Mouse (Mus musculus): ENCODE data around the gene Odf3l1.

The Odf3l1 gene

GRCm38 (mm10) chr9:56882283-56882682, 17.8 kb upstream of the Odf3l1 start:
- no peak for DNase-seq (ENCODE audit: low read depth, low spot score)

DNA sequence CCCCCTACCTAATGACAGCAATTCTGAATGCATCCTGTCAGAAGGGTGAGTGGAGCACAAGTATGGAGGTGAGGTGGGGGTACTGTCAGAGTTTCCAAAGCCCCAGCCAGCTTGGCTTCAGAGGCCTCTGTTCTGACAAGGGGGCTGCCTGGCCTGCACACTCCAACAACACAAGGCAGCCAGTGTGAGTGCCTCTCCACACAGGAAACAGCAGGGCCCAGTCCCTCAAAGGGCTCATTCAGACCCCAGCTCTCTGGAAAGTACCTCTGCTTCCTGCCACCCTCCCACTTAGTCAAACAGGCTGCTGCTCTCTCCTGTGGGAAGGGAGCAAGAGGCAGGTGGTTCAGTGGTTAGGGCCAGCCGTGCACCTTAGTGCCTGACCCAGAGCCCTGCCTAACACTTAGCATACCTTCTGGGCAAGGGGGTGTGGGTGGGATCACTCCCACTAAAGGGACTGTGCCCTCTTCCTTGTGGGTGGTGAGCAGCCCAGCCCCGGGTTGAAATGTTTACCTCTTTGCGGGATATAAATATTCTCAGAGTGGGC, 17.1 kb upstream of the Odf3l1 start:
- no peak for DNase-seq (ENCODE audit: low read depth, low spot score)

DNA sequence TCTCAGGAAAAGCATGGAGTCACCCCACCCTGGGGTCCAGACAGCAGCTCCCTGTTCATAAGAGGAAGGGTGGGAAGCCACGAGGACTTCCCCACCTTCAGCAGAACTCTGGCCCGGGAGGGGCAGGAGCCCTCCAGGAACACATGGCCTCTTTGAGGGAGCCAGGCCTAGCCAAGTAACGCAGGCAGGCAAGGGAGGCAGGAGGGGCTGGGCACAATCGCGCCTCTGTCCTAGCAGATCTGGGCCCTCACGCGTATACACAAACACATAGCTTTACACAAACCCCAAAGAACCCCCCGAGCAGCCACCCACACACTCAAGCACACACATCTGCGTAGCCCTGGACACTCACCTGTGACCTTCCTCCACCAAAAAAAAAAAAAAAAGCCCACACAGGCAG, 16.3 kb upstream of the Odf3l1 start:
- DNase-seq (ENCODE audit: low read depth, low spot score) = no peak

GRCm38 (mm10) chr9:56877284-56877683, 12.8 kb upstream of the Odf3l1 start:
- peak; percentile 23 for DNase-seq (ENCODE audit: low read depth, low spot score)

DNA sequence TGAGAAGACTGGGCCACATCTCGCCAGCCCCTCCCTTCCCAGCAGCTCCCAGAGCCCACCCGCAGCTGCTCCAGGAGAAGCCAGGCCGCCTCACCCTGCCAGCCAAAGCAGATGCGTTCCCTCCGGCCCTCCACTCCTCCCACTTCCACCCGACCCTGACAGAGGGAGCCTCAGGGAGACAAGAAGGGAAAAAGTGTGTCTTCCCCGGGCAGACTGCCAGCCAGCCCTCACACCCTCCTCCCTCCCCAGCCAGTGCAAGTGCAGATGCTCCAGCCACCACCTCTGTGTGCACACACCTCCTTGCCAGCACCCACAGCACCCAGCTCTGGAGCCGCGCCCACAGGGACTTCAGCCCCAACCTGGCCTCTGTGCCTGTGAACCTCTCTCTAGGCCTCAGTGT, 12.3 kb upstream of the Odf3l1 start:
- DNase-seq (ENCODE audit: low read depth, low spot score) = no peak

- DNase-seq (ENCODE audit: low read depth, low spot score) = no peak
Observed at GRCm38 (mm10) chr9:56873097-56873496, 8.6 kb upstream of the Odf3l1 start.

GRCm38 (mm10) chr9:56872105-56872903, 7.8 kb upstream of the Odf3l1 start:
- DNase-seq (ENCODE audit: low read depth, low spot score) = no peak

DNA sequence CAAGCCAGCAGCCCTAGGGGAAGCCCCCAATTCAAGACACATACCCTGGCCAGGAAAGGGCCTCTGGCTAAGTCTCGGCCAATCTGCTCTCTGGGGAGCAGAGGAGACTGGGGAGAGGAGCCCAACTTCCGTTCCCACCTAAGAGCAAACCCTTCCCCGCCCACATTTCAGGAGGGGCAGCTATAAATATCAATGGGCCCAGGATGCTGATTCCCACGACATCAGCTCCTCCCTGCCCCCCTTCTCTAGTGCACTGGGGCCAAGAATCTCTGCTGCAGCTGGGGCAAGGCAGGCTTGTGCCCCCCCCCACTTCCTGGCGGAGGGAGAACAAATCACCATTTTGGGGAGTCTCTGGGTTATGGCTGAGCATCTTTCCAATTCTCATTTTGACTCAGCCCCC, 6.7 kb upstream of the Odf3l1 start:
- peak; percentile 41 for DNase-seq (ENCODE audit: low read depth, low spot score)

GRCm38 (mm10) chr9:56870778-56871177, 6.3 kb upstream of the Odf3l1 start:
- DNase-seq (ENCODE audit: low read depth, low spot score) = no peak

DNA sequence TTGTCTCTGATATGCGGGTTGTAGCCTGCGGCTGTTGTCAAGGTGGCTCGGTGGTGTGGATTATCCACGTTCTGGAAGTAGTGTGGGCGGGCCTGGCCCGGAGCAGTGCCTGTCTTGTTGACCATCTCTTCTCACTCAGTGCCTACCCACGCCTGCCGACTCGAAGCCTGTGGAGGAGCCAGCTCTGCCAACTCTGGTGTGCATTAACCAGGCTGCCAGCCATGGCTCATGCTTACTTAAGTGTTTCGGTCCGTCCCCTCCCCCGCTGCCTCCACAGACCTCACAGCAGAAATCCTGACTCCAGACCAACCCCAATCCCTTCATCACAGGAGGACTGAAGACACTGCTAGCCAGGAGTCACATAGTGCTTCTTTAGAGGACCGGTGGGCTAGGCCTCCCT, 5.1 kb upstream of the Odf3l1 start:
- DNase-seq (ENCODE audit: low read depth, low spot score) = no peak

- DNase-seq (ENCODE audit: low read depth, low spot score) = no peak
Observed at GRCm38 (mm10) chr9:56868292-56868691, 3.8 kb upstream of the Odf3l1 start.

GRCm38 (mm10) chr9:56866430-56866829, 2.0 kb upstream of the Odf3l1 start:
- DNase-seq (ENCODE audit: low read depth, low spot score) = no peak

- no peak for DNase-seq (ENCODE audit: low read depth, low spot score)
Observed at GRCm38 (mm10) chr9:56865673-56866400, 1.4 kb upstream of the Odf3l1 start.

- peak; percentile 28 for DNase-seq (ENCODE audit: low read depth, low spot score)
Observed at GRCm38 (mm10) chr9:56864832-56865231, 353 bp upstream of the Odf3l1 start, which contains the start of gene Cspg4. Cspg4 (plus strand) TSS chr9:56865033.

GRCm38 (mm10) chr9:56862863-56863262, 1.6 kb downstream of the Odf3l1 start:
- DNase-seq (ENCODE audit: low read depth, low spot score) = no peak

DNA sequence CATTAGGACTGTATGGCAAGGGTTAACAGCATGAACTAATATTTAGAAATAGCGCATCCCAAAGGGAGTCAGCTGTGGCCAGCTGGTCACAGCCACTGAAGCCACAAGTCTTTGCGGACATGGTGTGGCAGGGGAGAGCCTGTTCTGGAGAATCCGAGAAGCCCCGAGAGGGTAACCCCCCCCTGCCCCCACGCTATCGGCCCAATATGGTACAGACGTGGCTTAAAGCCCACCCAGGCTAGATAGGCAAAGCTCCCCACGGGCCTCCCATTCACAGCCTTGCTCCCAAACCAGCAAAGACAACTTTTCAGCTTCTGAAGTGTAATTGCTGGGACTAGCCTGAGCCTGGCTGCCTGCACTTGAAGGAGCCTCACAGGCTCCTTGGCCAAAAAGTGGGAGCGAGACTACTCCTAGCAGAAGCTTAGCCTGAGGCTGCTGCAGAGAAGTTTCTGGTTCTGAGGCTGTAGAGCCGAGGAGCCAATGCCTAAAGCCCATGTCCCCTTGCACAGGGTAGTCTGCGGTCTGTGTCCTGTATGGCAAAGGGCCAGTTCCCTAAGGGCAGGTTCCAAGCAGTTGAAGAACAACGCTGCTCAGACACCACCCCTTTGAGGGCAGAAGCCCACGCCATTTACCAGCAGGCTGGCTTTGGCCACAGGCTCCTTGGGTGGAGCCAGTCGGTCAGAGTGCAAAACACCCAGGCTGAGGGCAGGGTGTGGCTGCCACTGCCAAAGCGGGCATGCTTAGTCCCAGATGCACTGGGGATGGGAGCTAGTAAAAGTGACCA, 3.8 kb downstream of the Odf3l1 start:
- DNase-seq (ENCODE audit: low read depth, low spot score) = no peak

GRCm38 (mm10) chr9:56860035-56860434, 4.4 kb downstream of the Odf3l1 start:
- DNase-seq (ENCODE audit: low read depth, low spot score) = no peak

DNA sequence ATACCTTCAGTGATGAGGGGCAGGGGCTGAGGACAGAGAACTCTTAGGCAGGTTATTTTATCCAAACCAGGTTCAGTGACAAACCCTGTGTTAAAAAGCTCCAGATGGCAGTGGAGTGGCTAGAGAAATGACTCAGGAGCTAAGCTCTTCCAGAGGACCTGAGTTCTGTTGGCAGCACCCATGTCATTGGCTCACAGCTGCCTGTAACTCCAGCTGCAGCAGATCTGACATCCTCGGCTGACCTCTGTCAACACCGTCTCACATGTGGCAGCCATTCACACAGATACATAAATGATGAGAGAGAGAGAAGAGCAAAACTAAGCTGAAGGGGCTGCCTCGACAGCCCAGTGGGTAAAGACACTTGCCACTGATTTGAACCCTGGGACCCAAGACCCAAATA, 7.0 kb downstream of the Odf3l1 start:
- no peak for DNase-seq (ENCODE audit: low read depth, low spot score)

DNA sequence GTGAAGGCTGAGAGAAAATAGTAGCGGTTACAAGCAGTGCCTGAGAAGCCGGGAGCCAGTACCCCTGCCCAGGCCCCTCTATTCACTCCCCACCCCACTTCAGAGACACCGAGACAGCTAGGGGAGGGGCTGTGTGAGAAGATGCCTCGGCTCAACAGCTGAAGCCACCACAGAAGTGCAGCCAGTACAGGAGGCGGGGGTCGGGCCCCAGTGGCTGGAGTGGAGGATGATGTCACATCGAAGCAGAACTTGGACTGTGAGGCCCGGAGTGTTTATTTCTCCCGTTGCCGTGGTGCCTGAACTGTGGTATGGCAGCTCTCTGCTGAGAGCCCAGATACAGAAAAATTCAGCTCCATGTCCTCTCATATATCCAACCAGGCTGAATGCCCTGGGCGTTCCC, 12.7 kb downstream of the Odf3l1 start:
- DNase-seq (ENCODE audit: low read depth, low spot score) = no peak

GRCm38 (mm10) chr9:56850905-56851252, 13.6 kb downstream of the Odf3l1 start:
- DNase-seq (ENCODE audit: low read depth, low spot score) = no peak

- DNase-seq (ENCODE audit: low read depth, low spot score) = no peak
Observed at GRCm38 (mm10) chr9:56850128-56850904, 14.2 kb downstream of the Odf3l1 start.

Measured in R1 (cell line).